Mouse (Mus musculus): ENCODE results near the gene Fstl3. TPM values are rescaled to one million over a fixed set of nuclear protein-coding genes. Genes with fewer than 3 reads are reported as not detected.
"Not testable (repeated sequence)": the region's sequence is repeated elsewhere in the genome, so short reads cannot be mapped to it uniquely, and the experiment has no call there.

The Fstl3 gene
- polyA plus RNA-seq, 1 experiment from 2014 or later: 0.60 TPM

- Histone ChIP-seq H3K4me2 (no peak overlapping the region), H3K27me3 (ENCODE audit: control insufficient read depth, insufficient read depth, low read length) (no peaks in the 10 kb centered on the region), H3K9ac (ENCODE audit: low read length) (no peak overlapping the region), H3K9me3 (ENCODE audit: control insufficient read depth, low read length) (no peaks in the 10 kb centered on the region), H3K27ac (ENCODE audit: low read depth, low read length) (no peak overlapping the region), H3K4me3 (ENCODE audit: low read depth, low read length) (no peak overlapping the region), H3K4me1 (ENCODE audit: control insufficient read depth, insufficient read depth, low read length) (peaks cover 8% of the 10 kb centered on the region), H3K36me3 (ENCODE audit: control insufficient read depth, insufficient read depth, low read length) (peaks cover 26% of the 10 kb centered on the region)
- ATAC-seq (ENCODE audit: low FRiP score) (no peak), DNase-seq (ENCODE audit: low spot score, missing footprints) (no peak)
- 83% methylated on average over 3 of the region's 3 CpGs for WGBS
Observed at GRCm38 (mm10) chr10:79755854-79756253, 21.2 kb upstream of the Fstl3 start.

GRCm38 (mm10) chr10:79756660-79757059, 20.4 kb upstream of the Fstl3 start:
- DNase-seq (ENCODE audit: low spot score, missing footprints): no peak
- WGBS: 91% methylated on average over 24 of the region's 24 CpGs
- ATAC-seq (ENCODE audit: low FRiP score): no peak
- Histone ChIP-seq H3K4me2 (no peak overlapping the region), H3K9me3 (ENCODE audit: control insufficient read depth, low read length) (no peaks in the 10 kb centered on the region), H3K27me3 (ENCODE audit: control insufficient read depth, insufficient read depth, low read length) (no peaks in the 10 kb centered on the region), H3K4me1 (ENCODE audit: control insufficient read depth, insufficient read depth, low read length) (peaks cover 8% of the 10 kb centered on the region), H3K4me3 (ENCODE audit: low read depth, low read length) (no peak overlapping the region), H3K36me3 (ENCODE audit: control insufficient read depth, insufficient read depth, low read length) (peaks cover 32% of the 10 kb centered on the region), H3K27ac (ENCODE audit: low read depth, low read length) (no peak overlapping the region), H3K9ac (ENCODE audit: low read length) (no peak overlapping the region)

GRCm38 (mm10) chr10:79759675-79760074, 17.4 kb upstream of the Fstl3 start:
- not testable (repeated sequence) for DNase-seq (ENCODE audit: low spot score, missing footprints); H3K9ac ChIP-seq (ENCODE audit: low read length); H3K27ac ChIP-seq (ENCODE audit: low read depth, low read length); ATAC-seq (ENCODE audit: low FRiP score); H3K4me3 ChIP-seq (ENCODE audit: low read depth, low read length); H3K27me3 ChIP-seq (ENCODE audit: control insufficient read depth, insufficient read depth, low read length); H3K4me1 ChIP-seq (ENCODE audit: control insufficient read depth, insufficient read depth, low read length); H3K4me2 ChIP-seq; H3K9me3 ChIP-seq (ENCODE audit: control insufficient read depth, low read length)
- WGBS: 85% methylated on average over 1 of the region's 1 CpGs
- peaks cover 38% of the 10 kb centered on the region for H3K36me3 ChIP-seq (ENCODE audit: control insufficient read depth, insufficient read depth, low read length)

GRCm38 (mm10) chr10:79760603-79761143, 16.4 kb upstream of the Fstl3 start:
- 95% methylated on average over 11 of the region's 11 CpGs for WGBS
- no peaks in the 10 kb centered on the region for H3K9me3 ChIP-seq (ENCODE audit: control insufficient read depth, low read length)
- no peaks in the 10 kb centered on the region for H3K27me3 ChIP-seq (ENCODE audit: control insufficient read depth, insufficient read depth, low read length)
- peaks cover 38% of the 10 kb centered on the region for H3K36me3 ChIP-seq (ENCODE audit: control insufficient read depth, insufficient read depth, low read length)
- no peak overlapping the region for H3K9ac ChIP-seq (ENCODE audit: low read length)
- no peak overlapping the region for H3K4me2 ChIP-seq
- ATAC-seq (ENCODE audit: low FRiP score) (no peak), DNase-seq (ENCODE audit: low spot score, missing footprints) (no peak)
- H3K27ac ChIP-seq (ENCODE audit: low read depth, low read length): no peak overlapping the region
- peaks cover 11% of the 10 kb centered on the region for H3K4me1 ChIP-seq (ENCODE audit: control insufficient read depth, insufficient read depth, low read length)
- no peak overlapping the region for H3K4me3 ChIP-seq (ENCODE audit: low read depth, low read length)

- no peak overlapping the region for H3K4me3 ChIP-seq (ENCODE audit: low read depth, low read length)
- ATAC-seq (ENCODE audit: low FRiP score) (no peak), DNase-seq (ENCODE audit: low spot score, missing footprints) (no peak)
- no peak overlapping the region for H3K27ac ChIP-seq (ENCODE audit: low read depth, low read length)
- no peaks in the 10 kb centered on the region for H3K9me3 ChIP-seq (ENCODE audit: control insufficient read depth, low read length)
- H3K4me1 ChIP-seq (ENCODE audit: control insufficient read depth, insufficient read depth, low read length): peaks cover 19% of the 10 kb centered on the region
- H3K27me3 ChIP-seq (ENCODE audit: control insufficient read depth, insufficient read depth, low read length): no peaks in the 10 kb centered on the region
- no peak overlapping the region for H3K4me2 ChIP-seq
- H3K36me3 ChIP-seq (ENCODE audit: control insufficient read depth, insufficient read depth, low read length): peaks cover 31% of the 10 kb centered on the region
- WGBS: 86% methylated on average over 3 of the region's 3 CpGs
- H3K9ac ChIP-seq (ENCODE audit: low read length): no peak overlapping the region
Observed at GRCm38 (mm10) chr10:79762875-79763274, 14.2 kb upstream of the Fstl3 start.

- H3K9ac ChIP-seq (ENCODE audit: low read length): peak overlapping the region; percentile 5; the same call in 1 of the 2 replicates
- no peak for ATAC-seq (ENCODE audit: low FRiP score)
- H3K9me3 ChIP-seq (ENCODE audit: control insufficient read depth, low read length): no peaks in the 10 kb centered on the region
- 87% methylated on average over 7 of the region's 7 CpGs for WGBS
- peaks cover 18% of the 10 kb centered on the region for H3K36me3 ChIP-seq (ENCODE audit: control insufficient read depth, insufficient read depth, low read length)
- H3K27me3 ChIP-seq (ENCODE audit: control insufficient read depth, insufficient read depth, low read length): no peaks in the 10 kb centered on the region
- H3K4me3 ChIP-seq (ENCODE audit: low read depth, low read length): no peak overlapping the region
- peaks cover 22% of the 10 kb centered on the region for H3K4me1 ChIP-seq (ENCODE audit: control insufficient read depth, insufficient read depth, low read length)
- H3K27ac ChIP-seq (ENCODE audit: low read depth, low read length): no peak overlapping the region
- no peak overlapping the region for H3K4me2 ChIP-seq
- no peak for DNase-seq (ENCODE audit: low spot score, missing footprints)
Observed at GRCm38 (mm10) chr10:79764234-79764633, 12.8 kb upstream of the Fstl3 start.

GRCm38 (mm10) chr10:79765228-79765745, 11.8 kb upstream of the Fstl3 start:
- peaks cover 17% of the 10 kb centered on the region for H3K36me3 ChIP-seq (ENCODE audit: control insufficient read depth, insufficient read depth, low read length)
- 64% methylated on average over 2 of the region's 2 CpGs for WGBS
- no peaks in the 10 kb centered on the region for H3K9me3 ChIP-seq (ENCODE audit: control insufficient read depth, low read length)
- H3K4me1 ChIP-seq (ENCODE audit: control insufficient read depth, insufficient read depth, low read length): peaks cover 22% of the 10 kb centered on the region
- H3K9ac ChIP-seq (ENCODE audit: low read length): peak overlapping the region; percentile 97
- ATAC-seq (ENCODE audit: low FRiP score): no peak
- H3K4me3 ChIP-seq (ENCODE audit: low read depth, low read length): peak overlapping the region; percentile 97
- H3K4me2 ChIP-seq: peak overlapping the region; percentile 95
- H3K27me3 ChIP-seq (ENCODE audit: control insufficient read depth, insufficient read depth, low read length): no peaks in the 10 kb centered on the region
- H3K27ac ChIP-seq (ENCODE audit: low read depth, low read length): no peak overlapping the region
- no peak for DNase-seq (ENCODE audit: low spot score, missing footprints)

- Histone ChIP-seq H3K9me3 (ENCODE audit: control insufficient read depth, low read length) (no peaks in the 10 kb centered on the region), H3K36me3 (ENCODE audit: control insufficient read depth, insufficient read depth, low read length) (peaks cover 12% of the 10 kb centered on the region), H3K9ac (ENCODE audit: low read length) (peak overlapping the region; percentile 97), H3K27me3 (ENCODE audit: control insufficient read depth, insufficient read depth, low read length) (no peaks in the 10 kb centered on the region), H3K4me2 (peak overlapping the region; percentile 95), H3K4me1 (ENCODE audit: control insufficient read depth, insufficient read depth, low read length) (peaks cover 22% of the 10 kb centered on the region), H3K27ac (ENCODE audit: low read depth, low read length) (peak overlapping the region; percentile 78), H3K4me3 (ENCODE audit: low read depth, low read length) (peak overlapping the region; percentile 97)
- DNase-seq (ENCODE audit: low spot score, missing footprints) (no peak), ATAC-seq (ENCODE audit: low FRiP score) (no peak)
- 12% methylated on average over 13 of the region's 16 CpGs for WGBS
Observed at GRCm38 (mm10) chr10:79766001-79766507, 11.0 kb upstream of the Fstl3 start.

- Histone ChIP-seq H3K4me1 (ENCODE audit: control insufficient read depth, insufficient read depth, low read length) (peaks cover 22% of the 10 kb centered on the region), H3K9ac (ENCODE audit: low read length) (peak within 1 kb of the TSS; percentile 97), H3K27me3 (ENCODE audit: control insufficient read depth, insufficient read depth, low read length) (no peaks in the 10 kb centered on the region), H3K4me3 (ENCODE audit: low read depth, low read length) (peak within 1 kb of the TSS; percentile 97), H3K4me2 (peak within 1 kb of the TSS; percentile 95), H3K27ac (ENCODE audit: low read depth, low read length) (peak within 1 kb of the TSS; percentile 78), H3K9me3 (ENCODE audit: control insufficient read depth, low read length) (no peaks in the 10 kb centered on the region), H3K36me3 (ENCODE audit: control insufficient read depth, insufficient read depth, low read length) (peaks cover 5% of the 10 kb centered on the region; the same call in 1 of the 2 replicates)
- peak; percentile 92 for ATAC-seq (ENCODE audit: low FRiP score)
- DNase-seq (ENCODE audit: low spot score, missing footprints): peak; percentile 100
- under 1% methylated on average over 82 of the region's 101 CpGs for WGBS
Observed at GRCm38 (mm10) chr10:79766508-79767325, 10.4 kb upstream of the Fstl3 start, which contains the start of gene Rnf126. Gene Rnf126, minus strand, starts transcription at chr10:79766952.
